Mouse (Mus musculus) naive thymus-derived CD4-positive, alpha-beta T cell, adult 2 months (primary cell): ENCODE results near the gene Gm49673.
"Not testable (repeated sequence)": the region's sequence is repeated elsewhere in the genome, so short reads cannot be mapped to it uniquely, and the experiment has no call there.

Experiments used
- DNase-seq: peaks from one replicate; pipeline ENCODE4 v3.0.0-alpha.2; 2011; ENCODE audit warnings: low read depth

The Gm49673 gene

GRCm38 (mm10) chr17:8039916-8040635, 107.5 kb downstream of the Gm49673 start:
- DNase-seq: not testable (repeated sequence)

GRCm38 (mm10) chr17:8036976-8037375, 110.6 kb downstream of the Gm49673 start:
- DNase-seq: not testable (repeated sequence)
